Mouse (Mus musculus) adrenal gland, postnatal 10 days (tissue): ENCODE measurements around the gene Smarcad1. TPM values are rescaled to one million over a fixed set of nuclear protein-coding genes. Genes with fewer than 3 reads are reported as not detected.

ENCODE experiments used
- total RNA-seq, 2 experiments: library from RNA; stranded (reverse); gene quantifications; 2 replicates each; pipeline ENCODE4 v1.2.3; 2021

Gene Smarcad1
- total RNA-seq, 2 experiments from 2014 or later, result 30.5 to 42.8 TPM

Other genes starting within 250 kb of the Smarcad1 start
- gene Hpgds, start 102.3 kb downstream of the Smarcad1 start, total RNA-seq, result 1 to 10 TPM; 1.1 to 1.4 TPM